Comparison of ENCODE assay signal across 10 mouse cellular contexts in the genomic region with DNA sequence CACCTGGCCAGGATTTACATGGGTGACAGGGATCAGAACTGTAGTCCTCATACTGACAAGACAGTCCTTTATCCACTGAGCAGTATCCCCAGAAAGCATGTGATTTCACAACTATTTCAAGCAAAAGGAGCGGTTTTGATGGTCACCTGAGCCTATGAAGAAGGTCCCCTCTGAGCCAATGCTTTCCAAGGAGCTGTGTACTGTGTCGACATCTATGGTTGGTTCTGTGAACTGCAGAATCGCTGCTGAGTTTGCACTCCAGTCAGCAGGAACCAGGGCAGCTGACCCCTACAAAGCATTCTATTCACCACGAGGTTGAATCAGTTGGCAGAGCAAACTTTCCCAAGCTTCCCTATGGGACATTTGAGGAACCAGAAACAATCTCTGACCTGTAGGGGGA. TPM values are rescaled to one million over a fixed set of nuclear protein-coding genes. Genes with fewer than 3 reads are reported as not detected.
DNase-seq lines count a peak whose midpoint lies in the region; ATAC-seq and TF ChIP-seq lines count a peak whose summit lies in the region.
"Had no signal": no experiment of that assay in that cellular context is flagged by ENCODE, and none has a peak within 500 bp of the region (broad histone marks: within the 10 kb centered on the region; RNA-seq: fewer than 3 reads in every experiment).

No protein-coding gene starts in this region.

- H3K27me3 ChIP-seq in kidney, adult 2 months (replicated peaks; ENCODE audit: control insufficient read depth, insufficient read depth, low read length), result no peaks in the 10 kb centered on the region
- H3K27me3 ChIP-seq in forebrain, embryonic 12.5 days, result peaks cover 66% of the 10 kb centered on the region
- peaks cover 9% of the 10 kb centered on the region; the same call in 1 of the 2 replicates for H3K27me3 ChIP-seq in midbrain, embryonic 16.5 days (ENCODE audit: control insufficient read depth, insufficient read depth, low read depth, low read length)

- H3K9me3 ChIP-seq in forebrain, embryonic 12.5 days, result no peaks in the 10 kb centered on the region
- no peaks in the 10 kb centered on the region for H3K9me3 ChIP-seq in midbrain, embryonic 16.5 days (replicated peaks; ENCODE audit: control insufficient read depth, low read length, poor library complexity, severe bottlenecking)
- H3K9me3 ChIP-seq: embryonic facial prominence, embryonic 15.5 days had no signal

- peak; percentile 43 for DNase-seq in kidney, adult 2 months
- no peak for DNase-seq in kidney, adult 11 months
- DNase-seq in adipocyte (ENCODE audit: low spot score), result peak; percentile 37
- DNase-seq in layer of hippocampus, adult 18-20 months (ENCODE audit: low spot score in 2 of 2), result peak; percentile 18 to 59
- DNase-seq in thymus, postnatal 4 days, result no peak
- no peak for DNase-seq in T-cell, adult 2 months (ENCODE audit: low spot score)

- H3K4me3 ChIP-seq in kidney, adult 2 months (ENCODE audit: insufficient read depth, low read depth, low read length), result no peak overlapping the region
- no peak overlapping the region for H3K4me3 ChIP-seq in forebrain, embryonic 12.5 days (replicated peaks)
- H3K4me3 ChIP-seq in midbrain, embryonic 16.5 days (ENCODE audit: low read depth, low read length), result no peak overlapping the region
- H3K4me3 ChIP-seq: embryonic facial prominence, embryonic 15.5 days had no signal

- H3K36me3 ChIP-seq in kidney, adult 2 months (ENCODE audit: control insufficient read depth, insufficient read depth, low read length), result no peaks in the 10 kb centered on the region
- no peaks in the 10 kb centered on the region for H3K36me3 ChIP-seq in forebrain, embryonic 12.5 days (replicated peaks)
- H3K36me3 ChIP-seq in midbrain, embryonic 16.5 days (ENCODE audit: control insufficient read depth, insufficient read depth, low read length), result no peaks in the 10 kb centered on the region
- H3K36me3 ChIP-seq: embryonic facial prominence, embryonic 15.5 days had no signal

- H3K4me2 ChIP-seq in forebrain, embryonic 12.5 days, result no peak overlapping the region
- H3K4me2 ChIP-seq in midbrain, embryonic 16.5 days (ENCODE audit: low read length), result no peak overlapping the region
- H3K4me2 ChIP-seq: embryonic facial prominence, embryonic 15.5 days had no signal

- peak; percentile 57 for ATAC-seq in forebrain, embryonic 12.5 days (ENCODE audit: low FRiP score)
- peak; percentile 61 for ATAC-seq in midbrain, embryonic 16.5 days

- TF ChIP-seq CTCF in kidney, adult 2 months (conservative IDR thresholded peaks at IDR 0.05; ENCODE audit: insufficient read depth, insufficient read length, low read depth, low read length), result peak; percentile 79

- 3% methylated on average over 4 of the region's 4 CpGs for WGBS in kidney, adult 2 months
- WGBS in forebrain, embryonic 12.5 days, result 1% methylated on average over 4 of the region's 4 CpGs
- WGBS in midbrain, embryonic 16.5 days, result 3% methylated on average over 4 of the region's 4 CpGs

- H3K9ac ChIP-seq in forebrain, embryonic 12.5 days, result no peak overlapping the region
- no peak overlapping the region for H3K9ac ChIP-seq in midbrain, embryonic 16.5 days (ENCODE audit: low read depth, low read length)
- H3K9ac ChIP-seq: embryonic facial prominence, embryonic 15.5 days had no signal

- H3K4me1 ChIP-seq in kidney, adult 2 months (ENCODE audit: control insufficient read depth, insufficient read depth, low read length), result no peaks in the 10 kb centered on the region
- H3K4me1 ChIP-seq in forebrain, embryonic 12.5 days, result peaks cover 33% of the 10 kb centered on the region
- no peaks in the 10 kb centered on the region; the same call in 1 of the 2 replicates for H3K4me1 ChIP-seq in midbrain, embryonic 16.5 days (ENCODE audit: control insufficient read depth, insufficient read depth, low read length)
- H3K4me1 ChIP-seq: embryonic facial prominence, embryonic 15.5 days had no signal

- no peak for TF ChIP-seq POLR2A in kidney, adult 2 months (IDR thresholded peaks at IDR 0.05; ENCODE audit: low read depth, low read length)

- H3K27ac ChIP-seq in kidney, adult 2 months (ENCODE audit: insufficient read depth, low read depth, low read length), result no peak overlapping the region
- no peak overlapping the region for H3K27ac ChIP-seq in forebrain, embryonic 12.5 days
- H3K27ac ChIP-seq in midbrain, embryonic 16.5 days (ENCODE audit: low read length), result no peak overlapping the region
- H3K27ac ChIP-seq: embryonic facial prominence, embryonic 15.5 days had no signal

RNA-seq across cellular contexts. Expression of gene Spaca7, which starts 8.5 kb away (rescaled TPM):
- polyA plus RNA-seq in kidney, adult 2 months (2012; rRNA removed), result 0.14 and 0.19 TPM in 2 replicates
- polyA plus RNA-seq in forebrain, embryonic 12.5 days (2016; fragmentation: Nextera tagmentation; extraction: Ambion mirVana), result not detected in 2 replicates
- total RNA-seq in layer of hippocampus, adult 18-20 months (2021), result not detected
- polyA plus RNA-seq in midbrain, embryonic 16.5 days (2015; fragmentation: Nextera tagmentation; extraction: Ambion mirVana), result not detected in 2 replicates
- polyA plus RNA-seq: embryonic facial prominence, embryonic 15.5 days; lung, embryonic 16.5 days had no signal

Comparison
In these comparisons a context has a peak if more than half of its experiments do, and no peak if none do; other contexts are left out.
1. DNase-seq: peak in kidney, adult 2 months (single experiment), adipocyte (single experiment) and layer of hippocampus, adult 18-20 months (2 of 2); none in kidney, adult 11 months (single experiment), thymus, postnatal 4 days (single experiment) and T-cell, adult 2 months (single experiment).